Mouse (Mus musculus): ENCODE measurements around the gene Arl6ip6. TPM values are rescaled to one million over a fixed set of nuclear protein-coding genes. Genes with fewer than 3 reads are reported as not detected.

Arl6ip6 gene
- polyA plus RNA-seq (2015; fragmentation: Nextera tagmentation; extraction: Ambion mirVana) = 34.6 and 35.3 TPM in 2 replicates

DNA sequence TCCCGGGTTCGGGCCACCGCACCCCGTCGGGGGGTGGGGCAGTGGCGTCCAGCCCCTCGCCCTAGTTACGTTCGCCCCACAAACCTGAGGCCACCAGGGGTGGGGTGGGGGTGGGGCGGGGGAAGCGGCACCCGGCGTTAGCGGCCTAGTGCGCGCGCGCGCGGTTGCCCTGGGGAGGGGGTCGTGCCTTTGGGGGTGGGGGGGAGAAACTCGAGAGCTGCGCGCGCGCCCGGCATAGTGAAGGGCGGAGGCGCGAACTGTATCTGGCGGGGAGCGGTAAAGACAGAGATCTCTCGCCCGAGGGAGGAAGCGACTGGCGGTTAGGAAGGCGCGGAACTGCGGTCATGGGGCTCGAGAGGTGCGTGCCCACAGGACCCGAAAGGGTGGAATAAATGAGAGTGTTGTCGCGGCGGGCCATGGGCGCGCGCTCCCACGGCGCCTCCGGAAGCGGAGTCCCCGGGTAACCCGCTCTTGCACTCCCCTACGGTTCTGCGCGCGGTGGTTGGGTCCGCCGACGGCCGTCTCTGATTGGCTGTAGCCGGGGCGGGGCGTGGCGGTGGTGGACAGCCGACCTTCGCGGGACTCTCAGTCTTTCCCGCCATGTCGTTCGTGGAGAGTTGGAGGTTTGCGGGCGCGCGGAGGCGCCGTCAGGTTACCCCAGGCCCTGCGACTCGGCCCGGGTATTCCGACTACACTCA, at the start of gene Arl6ip6:
TSS of gene Arl6ip6 (plus strand) at position 204 of the 698 bp plus-strand sequence.
- Histone ChIP-seq H3K36me3 (ENCODE audit: control insufficient read depth, insufficient read depth, low read length) (peaks cover 8% of the 10 kb centered on the region; the same call in 1 of the 2 replicates), H3K4me1 (ENCODE audit: control insufficient read depth, insufficient read depth, low read length) (peaks cover 7% of the 10 kb centered on the region), H3K4me2 (ENCODE audit: low read depth, low read length) (peak within 1 kb of the TSS; percentile 60), H3K27ac (ENCODE audit: low read length) (peak within 1 kb of the TSS; percentile 99), H3K9me3 (ENCODE audit: control insufficient read depth, low read length) (no peaks in the 10 kb centered on the region), H3K9ac (ENCODE audit: low read depth, low read length) (peak within 1 kb of the TSS; percentile 94), H3K4me3 (ENCODE audit: low read length) (peak within 1 kb of the TSS; percentile 92), H3K27me3 (replicated peaks; ENCODE audit: control insufficient read depth, insufficient read depth, low read length) (no peaks in the 10 kb centered on the region)
- WGBS = under 1% methylated on average over 78 of the region's 82 CpGs
- peak; percentile 89 for ATAC-seq

- no peaks in the 10 kb centered on the region for H3K9me3 ChIP-seq (ENCODE audit: control insufficient read depth, low read length)
- no peak overlapping the region for H3K4me3 ChIP-seq (ENCODE audit: low read length)
- H3K4me1 ChIP-seq (ENCODE audit: control insufficient read depth, insufficient read depth, low read length) = no peaks in the 10 kb centered on the region
- no peak overlapping the region for H3K27ac ChIP-seq (ENCODE audit: low read length)
- no peaks in the 10 kb centered on the region for H3K36me3 ChIP-seq (ENCODE audit: control insufficient read depth, insufficient read depth, low read length)
- H3K27me3 ChIP-seq (replicated peaks; ENCODE audit: control insufficient read depth, insufficient read depth, low read length) = no peaks in the 10 kb centered on the region
- no peak for ATAC-seq
- H3K9ac ChIP-seq (ENCODE audit: low read depth, low read length) = no peak overlapping the region
- no peak overlapping the region for H3K4me2 ChIP-seq (ENCODE audit: low read depth, low read length)
Measured at GRCm38 (mm10) chr2:53146852-53147251, 44.7 kb upstream of the Arl6ip6 start.

- no peak for ATAC-seq
- Histone ChIP-seq H3K27me3 (replicated peaks; ENCODE audit: control insufficient read depth, insufficient read depth, low read length) (no peaks in the 10 kb centered on the region), H3K36me3 (ENCODE audit: control insufficient read depth, insufficient read depth, low read length) (peaks cover 4% of the 10 kb centered on the region; the same call in 1 of the 2 replicates), H3K4me1 (ENCODE audit: control insufficient read depth, insufficient read depth, low read length) (no peaks in the 10 kb centered on the region), H3K9me3 (ENCODE audit: control insufficient read depth, low read length) (no peaks in the 10 kb centered on the region), H3K27ac (ENCODE audit: low read length) (no peak overlapping the region), H3K4me3 (ENCODE audit: low read length) (no peak overlapping the region), H3K9ac (ENCODE audit: low read depth, low read length) (no peak overlapping the region), H3K4me2 (ENCODE audit: low read depth, low read length) (no peak overlapping the region)
Measured at GRCm38 (mm10) chr2:53173966-53174365, 17.6 kb upstream of the Arl6ip6 start.

- Histone ChIP-seq H3K27ac (ENCODE audit: low read length) (no peak overlapping the region), H3K9ac (ENCODE audit: low read depth, low read length) (no peak overlapping the region), H3K4me3 (ENCODE audit: low read length) (no peak overlapping the region), H3K36me3 (ENCODE audit: control insufficient read depth, insufficient read depth, low read length) (peaks cover 4% of the 10 kb centered on the region; the same call in 1 of the 2 replicates), H3K9me3 (ENCODE audit: control insufficient read depth, low read length) (no peaks in the 10 kb centered on the region), H3K27me3 (replicated peaks; ENCODE audit: control insufficient read depth, insufficient read depth, low read length) (no peaks in the 10 kb centered on the region), H3K4me1 (ENCODE audit: control insufficient read depth, insufficient read depth, low read length) (no peaks in the 10 kb centered on the region), H3K4me2 (ENCODE audit: low read depth, low read length) (no peak overlapping the region)
- ATAC-seq = no peak
- WGBS = 85% methylated on average over 3 of the region's 3 CpGs
Measured at GRCm38 (mm10) chr2:53178966-53179365, 12.6 kb upstream of the Arl6ip6 start.

GRCm38 (mm10) chr2:53179876-53180275, 11.7 kb upstream of the Arl6ip6 start:
- ATAC-seq = no peak
- no peaks in the 10 kb centered on the region for H3K9me3 ChIP-seq (ENCODE audit: control insufficient read depth, low read length)
- H3K36me3 ChIP-seq (ENCODE audit: control insufficient read depth, insufficient read depth, low read length) = no peaks in the 10 kb centered on the region
- H3K9ac ChIP-seq (ENCODE audit: low read depth, low read length) = no peak overlapping the region
- H3K4me1 ChIP-seq (ENCODE audit: control insufficient read depth, insufficient read depth, low read length) = no peaks in the 10 kb centered on the region
- H3K4me3 ChIP-seq (ENCODE audit: low read length) = no peak overlapping the region
- no peaks in the 10 kb centered on the region for H3K27me3 ChIP-seq (replicated peaks; ENCODE audit: control insufficient read depth, insufficient read depth, low read length)
- H3K27ac ChIP-seq (ENCODE audit: low read length) = no peak overlapping the region
- no peak overlapping the region for H3K4me2 ChIP-seq (ENCODE audit: low read depth, low read length)

GRCm38 (mm10) chr2:53189811-53190210, 1.7 kb upstream of the Arl6ip6 start:
- no peak for ATAC-seq

DNA sequence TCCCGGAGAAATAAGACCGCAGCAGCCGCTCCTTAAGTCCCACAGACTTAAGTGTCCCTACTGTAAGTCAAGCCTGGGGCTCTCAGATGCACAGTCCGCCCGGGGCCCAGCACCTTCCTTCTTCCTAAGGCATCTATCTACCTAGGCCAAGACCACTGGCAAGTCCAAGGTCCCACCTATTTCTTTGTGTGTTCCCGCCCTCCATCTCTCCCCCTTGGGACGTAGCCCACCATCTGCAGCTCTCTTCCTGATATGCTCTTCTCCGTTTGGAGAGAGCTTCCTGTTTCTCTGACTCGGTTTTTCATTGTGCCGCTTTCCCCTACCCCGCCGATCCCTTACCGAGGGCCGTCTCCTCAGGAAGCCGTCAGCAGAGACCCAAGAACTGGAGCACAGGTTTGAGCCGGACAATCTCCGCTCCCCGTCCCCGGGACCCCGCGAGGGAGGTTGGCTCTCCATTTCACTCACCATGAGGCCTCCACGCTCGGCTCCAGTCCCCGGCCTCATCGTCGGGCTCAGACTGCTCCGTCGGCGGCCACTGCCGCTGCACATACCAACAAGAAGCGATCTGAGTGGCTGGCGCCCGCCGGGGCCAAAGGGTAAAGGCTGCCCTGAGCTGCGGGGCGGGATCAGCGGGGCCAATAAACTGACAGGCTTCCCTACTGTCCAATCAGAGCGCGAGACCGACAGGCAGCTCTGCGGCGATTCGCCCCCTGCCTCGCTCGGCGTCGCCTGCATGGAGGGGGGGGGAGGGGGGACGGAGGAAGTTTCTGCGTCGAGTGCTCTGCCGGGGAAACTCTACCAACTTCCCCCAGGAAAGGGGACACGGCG, 628 bp upstream of the Arl6ip6 start, which contains the start of gene Prpf40a:
TSS of gene Prpf40a (minus strand) at position 601 of the 828 bp plus-strand sequence.
- Histone ChIP-seq H3K4me2 (ENCODE audit: low read depth, low read length) (peak within 1 kb of the TSS; percentile 60), H3K27ac (ENCODE audit: low read length) (peak within 1 kb of the TSS; percentile 99), H3K4me3 (ENCODE audit: low read length) (peak within 1 kb of the TSS; percentile 92), H3K4me1 (ENCODE audit: control insufficient read depth, insufficient read depth, low read length) (peaks cover 7% of the 10 kb centered on the region), H3K9ac (ENCODE audit: low read depth, low read length) (peak within 1 kb of the TSS; percentile 94), H3K36me3 (ENCODE audit: control insufficient read depth, insufficient read depth, low read length) (peaks cover 5% of the 10 kb centered on the region; the same call in 1 of the 2 replicates), H3K9me3 (ENCODE audit: control insufficient read depth, low read length) (no peaks in the 10 kb centered on the region), H3K27me3 (replicated peaks; ENCODE audit: control insufficient read depth, insufficient read depth, low read length) (no peaks in the 10 kb centered on the region)
- under 1% methylated on average over 53 of the region's 53 CpGs for WGBS
- peak; percentile 97 for ATAC-seq

More at GRCm38 (mm10) chr2:53189811-53190210, 1.7 kb upstream of the Arl6ip6 start:
- Histone ChIP-seq H3K9ac (ENCODE audit: low read depth, low read length) (0 out of 2 replicates have a peak overlapping the region, but pooled peaks have one; percentile 21), H3K4me3 (ENCODE audit: low read length) (no peak overlapping the region), H3K27ac (ENCODE audit: low read length) (no peak overlapping the region), H3K4me1 (ENCODE audit: control insufficient read depth, insufficient read depth, low read length) (peaks cover 7% of the 10 kb centered on the region), H3K4me2 (ENCODE audit: low read depth, low read length) (peak overlapping the region; percentile 44), H3K27me3 (replicated peaks; ENCODE audit: control insufficient read depth, insufficient read depth, low read length) (no peaks in the 10 kb centered on the region), H3K9me3 (ENCODE audit: control insufficient read depth, low read length) (no peaks in the 10 kb centered on the region), H3K36me3 (ENCODE audit: control insufficient read depth, insufficient read depth, low read length) (no peaks in the 10 kb centered on the region)
- WGBS = 70% methylated on average over 3 of the region's 3 CpGs

GRCm38 (mm10) chr2:53192386-53192785, 860 bp downstream of the Arl6ip6 start:
- Histone ChIP-seq H3K4me2 (ENCODE audit: low read depth, low read length) (peak overlapping the region; percentile 60), H3K27me3 (replicated peaks; ENCODE audit: control insufficient read depth, insufficient read depth, low read length) (no peaks in the 10 kb centered on the region), H3K36me3 (ENCODE audit: control insufficient read depth, insufficient read depth, low read length) (peaks cover 8% of the 10 kb centered on the region; the same call in 1 of the 2 replicates), H3K4me1 (ENCODE audit: control insufficient read depth, insufficient read depth, low read length) (peaks cover 7% of the 10 kb centered on the region), H3K9ac (ENCODE audit: low read depth, low read length) (peak overlapping the region; percentile 85), H3K9me3 (ENCODE audit: control insufficient read depth, low read length) (no peaks in the 10 kb centered on the region), H3K4me3 (ENCODE audit: low read length) (peak overlapping the region; percentile 92), H3K27ac (ENCODE audit: low read length) (peak overlapping the region; percentile 99)
- under 1% methylated on average over 20 of the region's 20 CpGs for WGBS
- ATAC-seq = no peak; the same call in 1 of the 2 replicates

- Histone ChIP-seq H3K36me3 (ENCODE audit: control insufficient read depth, insufficient read depth, low read length) (peaks cover 8% of the 10 kb centered on the region; the same call in 1 of the 2 replicates), H3K27ac (ENCODE audit: low read length) (no peak overlapping the region), H3K4me3 (ENCODE audit: low read length) (no peak overlapping the region), H3K27me3 (replicated peaks; ENCODE audit: control insufficient read depth, insufficient read depth, low read length) (no peaks in the 10 kb centered on the region), H3K4me2 (ENCODE audit: low read depth, low read length) (no peak overlapping the region), H3K9ac (ENCODE audit: low read depth, low read length) (no peak overlapping the region), H3K9me3 (ENCODE audit: control insufficient read depth, low read length) (no peaks in the 10 kb centered on the region), H3K4me1 (ENCODE audit: control insufficient read depth, insufficient read depth, low read length) (0 out of 2 replicates have a peak, but pooled peaks cover 2% of the 10 kb centered on the region)
- whole genome bisulfite sequencing = 93% methylated on average over 10 of the region's 10 CpGs
- ATAC-seq = no peak
Measured at GRCm38 (mm10) chr2:53196431-53196830, 4.9 kb downstream of the Arl6ip6 start.
